Mouse (Mus musculus) liver, adult (tissue): ENCODE measurements around the gene Slamf8.

Source experiments
- GATA4 ChIP-seq: IDR thresholded peaks from 2 replicates; pipeline ENCODE4 v1.6.1; 2014; ENCODE audit warnings: mild to moderate bottlenecking, low read length; ENCODE audit not compliant: insufficient replicate concordance

Gene Slamf8

DNA sequence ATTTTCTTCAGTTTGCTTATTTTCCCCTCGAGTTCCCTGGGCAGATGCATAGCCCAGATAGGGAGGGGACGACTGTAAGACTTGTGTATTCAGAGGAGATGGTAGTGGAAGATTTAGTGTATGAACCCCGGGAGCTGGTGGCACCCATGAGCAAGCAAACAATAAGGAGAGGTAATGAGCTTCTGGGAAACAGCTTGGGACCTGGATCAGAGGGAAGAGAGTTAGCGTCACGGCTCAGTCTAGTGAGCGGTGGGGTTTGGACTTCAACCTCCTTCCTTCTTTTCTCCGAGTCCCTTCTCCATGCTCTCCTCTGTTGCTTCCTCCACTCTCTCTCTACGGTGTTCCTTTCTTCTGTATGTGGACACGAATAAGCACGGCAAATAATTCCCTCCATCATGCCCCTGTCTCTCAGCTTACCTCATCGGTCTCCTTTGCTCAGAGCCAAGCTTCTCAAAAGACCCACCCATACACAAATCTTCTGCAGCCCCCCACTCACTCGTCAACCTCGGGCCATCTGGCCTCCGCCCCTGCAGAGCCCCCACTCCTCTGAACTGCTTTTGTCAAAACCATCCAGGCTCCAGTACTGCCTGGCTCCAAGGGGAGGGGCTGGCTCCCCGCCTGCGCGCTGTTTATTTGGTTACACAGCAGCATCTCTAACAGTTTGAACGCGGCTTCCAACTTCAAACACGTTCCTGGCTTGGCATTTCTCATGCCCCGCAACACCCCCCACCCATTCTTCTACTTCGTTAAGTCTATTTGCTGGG, 26.4 kb upstream of the Slamf8 start:
- TF ChIP-seq GATA4: no peak

GRCm38 (mm10) chr1:172615412-172615811, 25.0 kb upstream of the Slamf8 start:
- TF ChIP-seq GATA4: no peak

GRCm38 (mm10) chr1:172614654-172615053, 24.3 kb upstream of the Slamf8 start:
- TF ChIP-seq GATA4: no peak

DNA sequence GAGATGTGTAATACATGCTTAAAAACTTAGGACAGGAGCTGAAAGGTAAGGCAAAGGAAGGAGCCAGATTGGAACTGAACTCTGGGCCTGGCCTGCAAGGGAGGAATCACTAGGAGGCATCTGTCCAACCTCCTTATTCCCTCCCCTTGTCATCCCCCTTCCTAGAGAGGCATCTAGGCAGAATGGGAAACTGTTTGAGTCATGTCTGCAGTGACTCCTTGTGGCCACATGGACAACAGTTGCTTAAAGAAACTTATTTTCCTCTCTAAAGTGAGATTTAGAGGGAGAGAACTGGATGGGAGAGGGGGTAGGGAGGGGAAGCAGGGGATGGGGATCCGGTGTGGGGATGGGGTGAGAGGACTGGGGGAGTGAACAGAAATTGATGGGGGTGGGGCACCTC, 22.4 kb upstream of the Slamf8 start:
- TF ChIP-seq GATA4: no peak

DNA sequence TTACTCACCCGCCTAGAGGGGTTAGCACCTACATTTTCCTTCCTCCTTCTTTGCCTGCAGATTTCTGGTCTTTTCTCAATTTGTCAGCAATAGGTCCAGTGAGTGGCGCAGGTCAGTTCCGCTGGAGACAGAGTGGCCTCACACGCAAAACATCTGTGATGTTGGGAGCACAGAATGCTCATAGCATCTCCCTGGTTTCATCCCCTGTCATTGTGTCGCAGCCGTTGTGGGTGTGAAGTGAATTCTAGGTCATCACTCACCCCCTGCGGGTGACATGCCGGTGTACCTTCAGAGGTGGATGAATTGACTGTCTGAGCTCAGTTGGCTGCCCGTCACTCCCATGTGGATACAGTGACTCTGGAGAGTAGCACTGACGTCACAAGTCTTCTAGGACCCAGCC, 20.9 kb upstream of the Slamf8 start:
- no peak for TF ChIP-seq GATA4

GRCm38 (mm10) chr1:172602326-172602725, 12.0 kb upstream of the Slamf8 start, which contains the start of gene Fcrl6:
Fcrl6 (minus strand) TSS chr1:172602551.
- TF ChIP-seq GATA4: no peak

- TF ChIP-seq GATA4: no peak
These were observed 4.1 kb upstream of the Slamf8 start for GRCm38 (mm10) chr1:172594495-172594894.

GRCm38 (mm10) chr1:172593956-172594355, 3.6 kb upstream of the Slamf8 start:
- TF ChIP-seq GATA4: no peak

DNA sequence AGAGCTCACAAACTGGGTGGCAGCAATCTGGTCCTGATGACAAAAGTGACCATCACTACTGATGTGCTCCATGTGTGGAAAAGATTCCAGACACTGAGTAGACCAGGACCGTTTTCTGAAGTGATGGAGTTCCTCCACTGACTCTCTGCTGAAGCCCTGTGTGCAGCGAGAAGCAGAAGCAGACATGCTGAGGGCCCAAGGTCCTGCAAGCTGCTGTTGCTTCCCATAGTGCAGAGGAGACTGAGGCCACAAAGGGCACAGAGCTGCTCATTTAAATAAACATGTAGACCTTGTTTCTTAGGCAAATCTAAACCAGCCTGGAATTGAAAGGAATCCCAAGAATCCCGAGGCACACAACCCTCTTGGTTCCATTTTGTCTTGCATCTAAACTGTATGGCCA, 3.0 kb upstream of the Slamf8 start:
- no peak for TF ChIP-seq GATA4

DNA sequence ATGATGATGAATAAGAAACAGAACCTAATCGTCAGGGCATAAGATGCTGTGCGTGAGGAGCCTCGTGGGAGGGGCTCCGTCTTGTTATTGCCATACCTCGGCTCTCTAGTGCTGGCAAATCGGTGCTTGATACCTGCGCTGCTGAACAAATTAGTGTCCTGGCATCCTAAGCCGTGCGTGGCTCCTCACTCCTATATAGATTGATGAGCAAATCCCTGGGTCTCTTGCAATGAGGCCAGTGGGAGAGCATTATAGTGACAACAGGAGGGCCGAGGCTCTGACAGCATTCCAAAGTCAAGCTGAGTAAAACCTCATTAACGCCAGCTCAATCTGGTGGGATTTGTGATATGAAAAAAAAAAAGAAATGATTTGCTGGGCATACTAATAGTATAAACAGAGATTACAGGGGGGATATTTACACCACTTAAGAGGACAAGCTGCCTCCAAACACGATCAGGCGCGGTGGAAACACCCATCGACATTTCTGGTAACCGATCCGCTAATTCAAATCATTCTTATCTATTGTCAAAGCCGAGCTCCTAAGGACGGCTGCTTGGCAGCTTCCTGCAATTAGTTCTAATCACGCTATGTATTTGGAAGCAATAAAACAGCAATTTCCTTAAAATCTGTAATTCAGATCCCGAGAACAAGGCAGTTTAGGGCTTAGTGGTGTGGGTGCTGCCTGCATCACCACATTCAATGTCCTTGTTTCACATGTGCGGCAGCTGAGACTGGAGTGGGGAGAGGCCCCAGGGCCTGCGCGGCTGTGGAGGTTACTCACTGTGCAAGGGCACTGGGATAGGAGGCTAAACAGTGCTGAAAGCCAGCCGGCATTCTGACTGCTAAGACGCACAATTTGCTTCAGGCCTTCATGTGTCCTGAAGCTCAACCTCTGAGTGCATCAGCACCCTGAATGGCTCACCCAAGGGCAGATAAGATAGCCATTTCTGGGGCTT, 4.5 kb downstream of the Slamf8 start:
- no peak for TF ChIP-seq GATA4

DNA sequence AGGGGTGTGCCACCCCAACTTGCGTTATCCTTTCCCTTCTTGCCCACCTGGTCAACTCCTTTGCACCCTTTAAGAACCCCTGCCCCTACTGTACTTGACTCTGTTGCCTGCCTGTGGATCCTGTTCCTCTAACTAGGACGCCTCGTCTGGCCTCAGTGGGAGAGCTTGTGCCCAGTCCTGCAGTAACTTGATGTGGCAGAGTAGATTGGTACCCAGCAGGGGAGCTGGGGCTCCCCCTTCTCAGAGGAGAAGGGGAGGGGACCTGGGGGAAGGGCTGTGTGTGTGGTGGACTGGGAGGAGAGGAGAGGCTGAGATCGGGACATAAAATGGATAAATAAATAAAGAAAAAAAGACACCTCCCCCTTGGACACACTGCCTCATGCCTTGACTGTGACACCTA, 5.3 kb downstream of the Slamf8 start:
- no peak for TF ChIP-seq GATA4

DNA sequence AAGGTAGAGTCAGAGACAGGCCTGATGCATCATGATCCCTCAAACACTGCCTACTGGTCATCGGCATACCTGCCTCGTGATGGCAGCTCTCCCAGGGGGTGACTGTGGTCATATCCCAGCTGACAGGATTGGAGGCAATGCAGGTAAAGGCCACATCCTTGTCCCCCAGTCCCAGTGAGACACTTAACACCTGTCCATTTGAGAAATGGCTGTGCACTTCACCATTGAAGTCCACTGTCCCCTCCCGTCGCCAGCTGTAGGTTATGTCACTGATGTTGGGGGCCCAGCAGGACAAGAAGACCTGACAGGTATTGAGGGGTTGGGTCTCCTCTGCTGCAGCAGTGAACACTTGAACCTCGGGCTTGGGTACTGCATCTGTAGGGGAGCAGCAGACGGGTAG, 6.1 kb downstream of the Slamf8 start:
- TF ChIP-seq GATA4: no peak

- no peak for TF ChIP-seq GATA4
These were observed 7.9 kb downstream of the Slamf8 start for GRCm38 (mm10) chr1:172582436-172582835.

- TF ChIP-seq GATA4: no peak
These were observed 10.3 kb downstream of the Slamf8 start for GRCm38 (mm10) chr1:172580116-172580515.

GRCm38 (mm10) chr1:172567758-172568157, 22.6 kb downstream of the Slamf8 start:
- TF ChIP-seq GATA4: no peak

DNA sequence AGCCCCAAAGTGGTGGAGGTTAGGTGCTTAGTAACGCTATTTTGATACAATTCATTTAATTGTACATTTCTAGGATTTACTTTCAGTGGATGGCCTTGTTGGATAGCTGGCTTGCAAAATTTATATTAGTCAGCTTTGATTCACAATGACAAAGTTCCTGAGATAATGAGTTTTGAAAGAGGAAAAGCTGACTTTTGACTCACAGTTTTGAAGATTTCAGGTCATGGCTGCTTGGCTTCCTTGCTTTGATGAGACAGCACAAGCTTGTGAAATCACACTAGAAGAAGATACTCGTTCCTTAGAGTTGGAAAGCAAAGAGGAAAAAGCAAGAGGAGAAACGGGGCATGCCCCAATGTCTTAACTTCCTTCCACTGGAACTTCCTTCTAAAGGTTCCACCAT, 24.2 kb downstream of the Slamf8 start:
- no peak for TF ChIP-seq GATA4
